Comparison of ENCODE assay signal across 8 mouse cellular contexts in the genomic region with DNA sequence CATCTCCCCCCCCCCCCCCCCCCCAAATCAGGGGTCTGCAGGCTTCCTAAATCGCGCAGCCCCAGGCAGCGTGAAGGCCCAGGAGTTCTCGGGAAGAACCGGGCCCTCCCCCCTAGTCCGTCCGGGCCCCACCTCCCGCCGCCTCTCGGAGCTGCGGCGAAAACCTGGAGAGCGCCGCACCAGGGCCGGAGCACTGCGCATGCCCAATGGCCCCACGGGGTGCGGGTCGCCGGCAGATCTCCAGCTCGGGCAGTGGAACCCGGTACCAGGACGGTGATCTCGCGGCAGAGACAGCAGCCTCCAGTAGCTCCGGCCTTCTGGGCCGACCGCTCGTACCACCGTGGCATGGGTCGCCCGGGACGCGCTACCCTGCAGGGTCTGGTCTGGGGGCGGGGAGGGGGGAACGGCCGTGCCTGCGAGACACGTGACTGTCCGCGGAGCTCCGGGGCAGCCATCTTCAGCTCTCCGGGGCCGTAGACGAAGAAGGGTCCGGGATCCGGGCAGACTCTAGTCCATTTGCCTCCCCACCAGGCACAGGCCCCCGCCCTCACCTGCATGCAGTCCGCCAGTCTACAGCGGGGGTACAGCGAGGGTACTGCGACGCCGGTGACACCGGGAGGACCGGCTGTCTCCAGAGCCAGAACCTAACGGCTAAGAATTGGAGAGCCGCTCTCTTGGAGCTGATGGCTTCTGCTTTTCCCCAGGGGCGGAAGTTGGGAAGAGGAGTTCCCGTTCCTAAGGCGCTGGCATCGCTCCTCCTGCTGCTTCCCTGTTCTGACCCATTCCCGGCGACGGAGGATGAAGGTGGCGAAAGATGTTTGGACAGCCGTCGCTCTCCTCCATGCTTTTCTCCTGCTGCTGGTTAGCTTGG. TPM values are rescaled to one million over a fixed set of nuclear protein-coding genes. Genes with fewer than 3 reads are reported as not detected.
DNase-seq lines count a peak whose midpoint lies in the region; ATAC-seq lines count a peak whose summit lies in the region.

A gene (minus strand): TSS at position 714 of the 871 bp plus-strand sequence.

- H3K4me2 ChIP-seq in hindbrain, embryonic 15.5 days: peak within 1 kb of the TSS; percentile 70

- peak; percentile 93 for ATAC-seq in hindbrain, embryonic 15.5 days (ENCODE audit: low FRiP score, low read depth)

- peak; percentile 96 for DNase-seq in ZHBTc4 (ENCODE audit: low read depth, low spot score)
- peak; percentile 90 to 93 for DNase-seq in cerebellum, postnatal 4 days (ENCODE audit: low spot score in 2 of 2)
- DNase-seq in gastrocnemius, adult 18-20 months (ENCODE audit: low spot score): peak; percentile 91
- DNase-seq in left cerebral cortex, adult 18-20 months (ENCODE audit: low spot score in 2 of 2): peak; percentile 92
- DNase-seq in lung, postnatal 4 days: peak; percentile 92 to 96
- DNase-seq in retina, postnatal 7 days (ENCODE audit: low read depth, low spot score): peak; percentile 91
- peak; percentile 85 for DNase-seq in urinary bladder, adult 18-20 months (ENCODE audit: low spot score in 2 of 2)

- H3K4me3 ChIP-seq in hindbrain, embryonic 15.5 days: peak within 1 kb of the TSS; percentile 84

- peak within 1 kb of the TSS; percentile 75 for H3K9ac ChIP-seq in hindbrain, embryonic 15.5 days

- H3K27ac ChIP-seq in hindbrain, embryonic 15.5 days (replicated peaks): peak within 1 kb of the TSS; percentile 99

- H3K4me1 ChIP-seq in hindbrain, embryonic 15.5 days (replicated peaks): peaks cover 22% of the 10 kb centered on the region

- no peaks in the 10 kb centered on the region for H3K36me3 ChIP-seq in hindbrain, embryonic 15.5 days

- no peaks in the 10 kb centered on the region for H3K27me3 ChIP-seq in hindbrain, embryonic 15.5 days

- H3K9me3 ChIP-seq in hindbrain, embryonic 15.5 days: no peaks in the 10 kb centered on the region

- WGBS in hindbrain, embryonic 15.5 days: 1% methylated on average over 63 of the region's 68 CpGs

RNA-seq across cellular contexts. Expression of the gene that starts here (rescaled TPM):
- 10 to 100 TPM; 55.6 to 56.4 TPM for total RNA-seq in gastrocnemius, adult 18-20 months (2021)
- 21.7 and 22.7 TPM in 2 replicates for polyA plus RNA-seq in hindbrain, embryonic 15.5 days (2015; fragmentation: Nextera tagmentation; extraction: Ambion mirVana)
- 10 to 100 TPM; 45.3 to 46.0 TPM for total RNA-seq in left cerebral cortex, adult 18-20 months (2021)

Comparison
In these comparisons a context has a peak if more than half of its experiments do, and no peak if none do; other contexts are left out.
1. Peak in every context shown above with its lines: DNase-seq, ATAC-seq, H3K4me3 ChIP-seq and H3K27ac ChIP-seq.